Mouse (Mus musculus) heart, postnatal 0 days (tissue): ENCODE data around the gene Kmt2e.

Experiments
- CTCF ChIP-seq: IDR thresholded peaks from 2 replicates; pipeline ENCODE4 v1.5.1; 2016; ENCODE audit warnings: antibody characterized with exemption, control low read depth, low read depth
- EP300 ChIP-seq: IDR thresholded peaks from 2 replicates; pipeline ENCODE4 v1.6.1; 2016; ENCODE audit warnings: antibody characterized with exemption, low read depth

DNA sequence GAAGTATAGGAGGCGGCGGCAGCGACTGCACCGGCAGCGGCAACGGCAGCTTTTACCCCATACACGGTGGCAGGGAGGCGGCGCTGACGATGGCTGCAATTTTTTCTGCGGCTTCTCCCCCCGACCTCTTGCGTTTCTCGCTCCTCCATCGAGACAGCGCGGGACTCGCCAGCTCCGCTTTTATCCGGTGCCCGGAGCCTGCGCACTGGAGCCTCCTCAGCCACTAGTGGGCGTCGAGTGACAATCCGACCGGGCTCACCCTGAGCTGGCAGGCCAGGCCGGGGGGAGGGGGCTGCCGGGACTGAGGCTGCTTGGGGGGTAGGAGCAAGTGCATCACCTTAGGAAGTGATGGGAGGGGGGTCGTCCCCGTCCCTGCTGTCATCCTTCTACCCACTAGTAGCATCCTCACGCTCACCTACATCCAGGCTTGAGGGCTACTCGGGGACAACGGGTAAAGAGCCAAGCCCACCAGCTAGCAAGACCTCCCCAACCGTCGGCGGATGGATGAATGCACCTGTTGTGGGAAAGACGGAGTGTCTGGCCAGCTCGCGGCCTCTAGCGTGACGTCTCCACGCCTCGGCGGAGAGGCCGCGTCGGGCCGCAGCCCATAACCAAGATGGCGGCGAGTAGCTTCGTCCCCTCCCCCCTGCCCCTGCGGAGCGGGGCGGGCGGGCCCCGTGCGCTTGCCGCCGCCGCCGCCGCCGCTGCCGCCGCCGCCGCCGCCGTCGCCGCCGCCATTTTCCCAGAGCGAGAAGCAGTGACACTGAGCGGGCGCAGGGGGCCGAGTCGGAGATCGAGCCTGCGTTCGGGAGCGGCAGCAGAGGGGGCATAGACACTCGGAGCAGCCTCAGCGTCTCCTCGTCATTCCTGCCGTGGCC, at the start of gene Kmt2e:
- peak; percentile 52 for TF ChIP-seq CTCF
- TF ChIP-seq EP300, result peak; percentile 62
